Mouse (Mus musculus): ENCODE results near the gene Rbfox3. TPM values are rescaled to one million over a fixed set of nuclear protein-coding genes. Genes with fewer than 3 reads are reported as not detected.
A peak's percentile ranks its signal among the peaks of the same experiment; 100 is the strongest.

Gene Rbfox3
- polyA plus RNA-seq, 1 experiment from 2014 or later: 0.82 TPM

DNA sequence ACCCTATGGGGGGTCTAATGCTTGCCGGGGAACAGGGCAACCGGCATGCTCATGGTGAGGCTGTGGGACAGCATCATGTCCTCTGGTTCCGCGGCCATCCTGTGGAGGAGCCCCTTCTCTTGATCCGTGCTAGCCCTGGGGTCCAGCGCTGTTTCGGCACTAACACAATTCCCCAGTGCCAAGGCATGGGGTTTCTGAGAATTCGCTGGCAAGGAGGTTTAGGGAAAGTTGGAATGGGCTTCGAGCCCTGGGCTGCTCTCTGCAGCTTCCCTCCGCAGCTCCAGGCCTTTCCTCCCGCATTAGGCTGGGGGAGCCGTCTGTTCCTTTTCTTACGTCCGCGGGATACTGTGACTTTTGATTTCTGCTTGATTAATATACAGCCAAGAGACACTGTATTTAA lies 334.1 kb downstream of the Rbfox3 start:
- no peak for DNase-seq (ENCODE audit: low spot score)
- no peak for ATAC-seq (replicated peaks; ENCODE audit: low FRiP score, low read depth)
- no peaks in the 10 kb centered on the region for H3K27me3 ChIP-seq (ENCODE audit: insufficient read depth, low read length)

DNA sequence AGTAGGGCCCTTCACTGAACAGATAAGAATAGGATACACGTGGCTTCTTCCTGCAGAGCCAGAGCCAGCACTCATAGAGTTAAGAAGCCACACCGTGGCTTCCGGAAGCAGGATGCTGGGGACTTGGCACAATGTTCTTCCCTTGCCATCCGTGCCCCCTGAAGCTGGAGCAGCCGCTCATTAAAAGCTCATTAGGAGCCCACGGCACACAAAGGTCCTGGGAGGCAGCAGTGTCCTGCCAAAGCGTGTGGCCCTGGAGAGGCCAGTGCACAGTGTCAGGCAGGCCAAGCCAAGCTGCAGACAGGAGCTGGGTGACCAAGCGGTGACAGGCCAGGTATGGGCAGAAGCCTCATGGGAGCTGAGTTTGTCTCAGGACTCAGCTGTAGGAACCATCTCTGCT lies 334.8 kb downstream of the Rbfox3 start:
- H3K9me3 ChIP-seq (replicated peaks; ENCODE audit: low read length): no peaks in the 10 kb centered on the region
- H3K27me3 ChIP-seq (ENCODE audit: insufficient read depth, low read length): no peaks in the 10 kb centered on the region
- WGBS: 41% methylated on average over 8 of the region's 8 CpGs
- no peak overlapping the region for H3K9ac ChIP-seq (ENCODE audit: low read depth, low read length)
- H3K4me3 ChIP-seq (replicated peaks; ENCODE audit: low read depth, low read length): no peak overlapping the region
- DNase-seq (ENCODE audit: low spot score) (no peak), ATAC-seq (replicated peaks; ENCODE audit: low FRiP score, low read depth) (no peak)
- H3K36me3 ChIP-seq (ENCODE audit: insufficient read depth, low read length): no peaks in the 10 kb centered on the region
- H3K27ac ChIP-seq: no peak overlapping the region
- TF ChIP-seq CTCF (IDR thresholded peaks at IDR 0.05; ENCODE audit: low read depth): no peak
- no peaks in the 10 kb centered on the region for H3K4me1 ChIP-seq (replicated peaks; ENCODE audit: insufficient read depth, low read length)
- H3K4me2 ChIP-seq (ENCODE audit: low read length): no peak overlapping the region

More for the DNA sequence above, 334.1 kb downstream of the Rbfox3 start:
- Histone ChIP-seq H3K27ac (no peak overlapping the region), H3K4me2 (ENCODE audit: low read length) (no peak overlapping the region), H3K4me1 (replicated peaks; ENCODE audit: insufficient read depth, low read length) (no peaks in the 10 kb centered on the region), H3K4me3 (replicated peaks; ENCODE audit: low read depth, low read length) (no peak overlapping the region), H3K9me3 (replicated peaks; ENCODE audit: low read length) (no peaks in the 10 kb centered on the region), H3K9ac (ENCODE audit: low read depth, low read length) (no peak overlapping the region), H3K36me3 (ENCODE audit: insufficient read depth, low read length) (no peaks in the 10 kb centered on the region)
- WGBS: 58% methylated on average over 15 of the region's 15 CpGs
- TF ChIP-seq CTCF (IDR thresholded peaks at IDR 0.05; ENCODE audit: low read depth): no peak

DNA sequence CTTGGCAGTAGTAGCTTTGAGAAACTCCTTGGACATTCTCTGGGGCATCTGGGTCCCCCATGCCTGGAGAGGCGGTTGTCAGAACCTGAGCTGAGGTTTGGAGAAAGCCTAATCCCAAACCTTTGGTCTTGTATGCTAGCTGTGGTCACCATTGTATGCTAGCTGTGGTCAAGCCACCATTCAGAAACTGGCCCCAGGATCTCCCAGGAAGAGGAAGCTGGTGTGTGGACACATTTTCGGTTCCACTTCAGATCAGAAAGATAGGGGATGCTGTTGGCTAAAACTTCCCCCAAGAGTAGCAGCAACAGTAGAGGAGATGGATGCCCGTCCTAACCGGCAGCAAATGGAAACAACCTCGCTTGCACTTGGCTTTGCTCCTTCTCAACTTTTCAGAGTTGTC lies 337.0 kb downstream of the Rbfox3 start:
- ATAC-seq (replicated peaks; ENCODE audit: low FRiP score, low read depth) (no peak), DNase-seq (ENCODE audit: low spot score) (no peak)
- no peak overlapping the region for H3K4me2 ChIP-seq (ENCODE audit: low read length)
- no peaks in the 10 kb centered on the region for H3K4me1 ChIP-seq (replicated peaks; ENCODE audit: insufficient read depth, low read length)
- H3K27me3 ChIP-seq (ENCODE audit: insufficient read depth, low read length): peaks cover 19% of the 10 kb centered on the region
- H3K27ac ChIP-seq: no peak overlapping the region
- H3K4me3 ChIP-seq (replicated peaks; ENCODE audit: low read depth, low read length): no peak overlapping the region
- H3K9me3 ChIP-seq (replicated peaks; ENCODE audit: low read length): no peaks in the 10 kb centered on the region
- H3K36me3 ChIP-seq (ENCODE audit: insufficient read depth, low read length): no peaks in the 10 kb centered on the region
- no peak overlapping the region for H3K9ac ChIP-seq (ENCODE audit: low read depth, low read length)
- TF ChIP-seq CTCF (IDR thresholded peaks at IDR 0.05; ENCODE audit: low read depth): no peak
- WGBS: 88% methylated on average over 5 of the region's 5 CpGs

- H3K9me3 ChIP-seq (replicated peaks; ENCODE audit: low read length): no peaks in the 10 kb centered on the region
Measured at GRCm38 (mm10) chr11:118573569-118573968, 337.8 kb downstream of the Rbfox3 start.

DNA sequence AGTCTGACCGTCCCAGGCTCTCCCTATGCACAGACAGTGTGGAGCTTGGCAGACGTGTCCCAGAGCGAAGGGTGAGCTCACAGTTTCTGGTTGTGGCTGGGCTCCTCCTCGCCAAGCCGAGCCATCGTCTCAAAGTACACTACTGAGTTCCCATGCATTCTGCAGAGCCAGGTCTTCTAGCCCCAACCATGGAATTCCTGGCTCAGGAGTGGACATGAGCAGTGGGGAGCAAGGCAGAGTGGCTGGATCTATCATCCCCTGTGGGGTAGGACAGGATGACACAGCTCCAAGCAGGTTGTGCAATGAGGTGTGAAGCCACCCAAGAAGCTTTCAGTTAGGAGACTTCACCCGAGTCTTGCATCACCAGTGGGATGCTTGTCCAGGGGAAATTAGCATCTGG lies 338.4 kb downstream of the Rbfox3 start:
- ATAC-seq (replicated peaks; ENCODE audit: low FRiP score, low read depth): no peak
- TF ChIP-seq CTCF (IDR thresholded peaks at IDR 0.05; ENCODE audit: low read depth): no peak
- peaks cover 33% of the 10 kb centered on the region for H3K27me3 ChIP-seq (ENCODE audit: insufficient read depth, low read length)

More at GRCm38 (mm10) chr11:118573569-118573968, 337.8 kb downstream of the Rbfox3 start:
- ATAC-seq (replicated peaks; ENCODE audit: low FRiP score, low read depth): no peak
- peak; percentile 76 for TF ChIP-seq CTCF (IDR thresholded peaks at IDR 0.05; ENCODE audit: low read depth)
- Histone ChIP-seq H3K9ac (ENCODE audit: low read depth, low read length) (no peak overlapping the region), H3K27ac (no peak overlapping the region), H3K27me3 (ENCODE audit: insufficient read depth, low read length) (peaks cover 27% of the 10 kb centered on the region), H3K4me1 (replicated peaks; ENCODE audit: insufficient read depth, low read length) (no peaks in the 10 kb centered on the region), H3K4me2 (ENCODE audit: low read length) (no peak overlapping the region), H3K36me3 (ENCODE audit: insufficient read depth, low read length) (no peaks in the 10 kb centered on the region), H3K4me3 (replicated peaks; ENCODE audit: low read depth, low read length) (no peak overlapping the region)
- peak; percentile 44 for DNase-seq (ENCODE audit: low spot score)
- 0% methylated on average over 3 of the region's 3 CpGs for WGBS

DNA sequence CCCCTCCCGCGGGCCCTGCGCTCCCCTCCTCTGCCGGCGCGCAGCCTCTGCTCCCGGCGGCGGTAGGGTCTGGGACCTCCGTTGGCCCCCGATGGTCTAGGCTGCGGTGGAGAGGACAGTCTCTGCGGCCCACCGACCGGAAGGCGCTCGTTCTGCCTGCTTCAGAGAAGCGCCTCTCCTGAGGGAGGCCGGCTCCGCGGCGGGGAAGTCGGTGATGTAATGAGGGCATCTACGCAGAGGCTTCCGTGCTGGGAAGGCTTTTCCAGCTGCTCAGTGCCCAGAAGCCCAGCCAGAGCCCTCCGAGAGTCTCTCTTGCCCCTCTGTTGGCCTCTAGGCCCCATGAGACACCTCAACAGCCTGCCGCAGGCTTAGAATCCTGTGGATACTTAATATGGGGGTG lies 341.2 kb downstream of the Rbfox3 start:
- Histone ChIP-seq H3K27ac (no peak overlapping the region), H3K9ac (ENCODE audit: low read depth, low read length) (no peak overlapping the region), H3K4me1 (replicated peaks; ENCODE audit: insufficient read depth, low read length) (no peaks in the 10 kb centered on the region), H3K9me3 (replicated peaks; ENCODE audit: low read length) (no peaks in the 10 kb centered on the region), H3K27me3 (ENCODE audit: insufficient read depth, low read length) (peaks cover 44% of the 10 kb centered on the region), H3K4me2 (ENCODE audit: low read length) (no peak overlapping the region), H3K4me3 (replicated peaks; ENCODE audit: low read depth, low read length) (no peak overlapping the region), H3K36me3 (ENCODE audit: insufficient read depth, low read length) (no peaks in the 10 kb centered on the region)
- under 1% methylated on average over 25 of the region's 27 CpGs for WGBS
- ATAC-seq (replicated peaks; ENCODE audit: low FRiP score, low read depth) (no peak), DNase-seq (ENCODE audit: low spot score) (peak; percentile 2)
- TF ChIP-seq CTCF (IDR thresholded peaks at IDR 0.05; ENCODE audit: low read depth): no peak

More for the DNA sequence above, 338.4 kb downstream of the Rbfox3 start:
- H3K4me2 ChIP-seq (ENCODE audit: low read length): no peak overlapping the region
- H3K27ac ChIP-seq: no peak overlapping the region
- no peak for DNase-seq (ENCODE audit: low spot score)
- no peak overlapping the region for H3K9ac ChIP-seq (ENCODE audit: low read depth, low read length)
- H3K9me3 ChIP-seq (replicated peaks; ENCODE audit: low read length): no peaks in the 10 kb centered on the region
- 75% methylated on average over 7 of the region's 7 CpGs for WGBS
- H3K4me3 ChIP-seq (replicated peaks; ENCODE audit: low read depth, low read length): no peak overlapping the region
- no peaks in the 10 kb centered on the region for H3K36me3 ChIP-seq (ENCODE audit: insufficient read depth, low read length)
- no peaks in the 10 kb centered on the region for H3K4me1 ChIP-seq (replicated peaks; ENCODE audit: insufficient read depth, low read length)

- Histone ChIP-seq H3K4me3 (replicated peaks; ENCODE audit: low read depth, low read length) (no peak overlapping the region), H3K27ac (no peak overlapping the region), H3K36me3 (ENCODE audit: insufficient read depth, low read length) (no peaks in the 10 kb centered on the region), H3K9me3 (replicated peaks; ENCODE audit: low read length) (no peaks in the 10 kb centered on the region), H3K9ac (ENCODE audit: low read depth, low read length) (no peak overlapping the region), H3K4me1 (replicated peaks; ENCODE audit: insufficient read depth, low read length) (no peaks in the 10 kb centered on the region), H3K27me3 (ENCODE audit: insufficient read depth, low read length) (peaks cover 44% of the 10 kb centered on the region), H3K4me2 (ENCODE audit: low read length) (no peak overlapping the region)
- under 1% methylated on average over 30 of the region's 51 CpGs for WGBS
- no peak for ATAC-seq (replicated peaks; ENCODE audit: low FRiP score, low read depth)
- DNase-seq (ENCODE audit: low spot score): no peak
- TF ChIP-seq CTCF (IDR thresholded peaks at IDR 0.05; ENCODE audit: low read depth): no peak
Measured at GRCm38 (mm10) chr11:118569571-118570062, 341.8 kb downstream of the Rbfox3 start.

Data from kidney, postnatal 0 days (tissue).